Mouse (Mus musculus) left cerebral cortex, adult 11 months (tissue): ENCODE data around the gene Chp1.
"Not testable (repeated sequence)": the region's sequence is repeated elsewhere in the genome, so short reads cannot be mapped to it uniquely, and the experiment has no call there.

Source experiments
- DNase-seq: peaks from one replicate; pipeline ENCODE4 v3.0.0; 2022; ENCODE audit warnings: low spot score

The Chp1 gene

GRCm38 (mm10) chr2:119565284-119565683 is 17.8 kb downstream of the Chp1 start:
- no peak for DNase-seq

DNA sequence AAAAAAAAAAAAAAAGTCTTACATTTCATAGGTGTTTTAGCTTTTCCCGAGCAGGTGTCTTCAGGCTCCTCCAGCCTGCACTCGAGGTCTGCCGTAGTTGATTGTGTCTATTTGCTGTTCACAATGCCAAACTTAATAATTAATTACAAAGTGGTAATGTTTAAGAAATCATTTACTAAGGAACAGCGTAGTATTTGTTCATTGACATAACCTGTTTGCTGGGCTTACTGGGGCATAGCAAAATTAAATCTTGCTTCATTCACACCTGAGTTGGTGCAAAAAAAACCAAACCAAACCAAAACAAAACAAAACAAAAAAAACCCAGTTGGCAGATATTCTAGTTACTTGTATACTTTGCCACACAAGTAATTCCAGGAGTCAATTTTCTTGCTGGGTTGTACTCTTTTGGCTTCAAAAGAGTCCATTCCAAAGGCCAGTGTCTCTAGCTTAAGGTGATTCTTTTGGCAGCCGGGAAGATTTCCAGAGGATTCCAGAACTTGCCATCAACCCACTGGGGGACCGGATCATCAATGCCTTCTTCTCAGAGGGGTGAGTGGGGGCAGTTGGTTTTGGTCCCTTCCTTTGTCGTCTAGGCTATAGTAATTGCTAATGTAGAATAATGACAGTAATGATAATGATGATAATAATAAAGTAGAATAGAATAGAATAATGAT is 18.8 kb downstream of the Chp1 start:
- no peak for DNase-seq

DNA sequence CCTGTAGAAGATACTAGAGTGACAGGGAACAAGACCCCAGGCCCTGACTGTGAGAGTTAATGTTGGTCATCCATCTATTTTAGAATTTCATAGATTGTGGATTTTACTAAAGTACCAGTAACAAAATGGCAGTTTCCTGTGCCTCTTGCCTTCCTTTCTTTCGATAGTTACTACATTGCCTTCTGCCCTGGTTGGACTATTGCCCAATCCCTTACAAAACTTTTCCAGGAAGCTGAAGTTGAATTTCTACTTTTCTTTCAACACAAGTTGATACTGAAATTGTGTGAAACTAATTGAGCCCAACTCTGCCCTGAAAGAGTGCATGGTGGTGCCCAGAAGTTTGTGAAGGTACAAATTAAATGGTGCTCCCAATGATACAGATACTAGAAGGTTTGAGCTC is 25.0 kb downstream of the Chp1 start:
- DNase-seq = no peak

DNA sequence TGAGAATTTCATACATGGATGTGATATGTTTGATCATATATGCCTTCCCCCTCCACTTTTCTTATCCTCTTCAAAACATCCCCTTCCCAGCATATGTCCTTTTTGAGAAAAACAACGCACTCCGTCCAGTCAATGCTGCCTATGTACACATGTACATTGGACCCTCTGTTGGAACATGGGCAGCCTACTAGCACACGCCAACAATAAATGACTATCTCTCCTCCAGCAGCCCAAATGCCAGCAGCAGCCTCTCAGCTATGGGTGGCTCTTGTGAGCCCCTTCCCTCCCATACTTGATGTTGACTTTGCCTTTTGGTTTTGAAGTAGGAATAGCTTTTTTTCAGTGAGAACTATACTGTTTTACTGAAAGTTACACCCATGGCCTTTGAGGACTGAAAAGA is 34.1 kb downstream of the Chp1 start:
- DNase-seq = no peak

GRCm38 (mm10) chr2:119583439-119583838 is 35.9 kb downstream of the Chp1 start:
- DNase-seq = no peak

GRCm38 (mm10) chr2:119584282-119584681 is 36.8 kb downstream of the Chp1 start:
- DNase-seq = no peak

GRCm38 (mm10) chr2:119587383-119587782 is 39.9 kb downstream of the Chp1 start:
- no peak for DNase-seq

GRCm38 (mm10) chr2:119591247-119591646 is 43.8 kb downstream of the Chp1 start:
- no peak for DNase-seq

DNA sequence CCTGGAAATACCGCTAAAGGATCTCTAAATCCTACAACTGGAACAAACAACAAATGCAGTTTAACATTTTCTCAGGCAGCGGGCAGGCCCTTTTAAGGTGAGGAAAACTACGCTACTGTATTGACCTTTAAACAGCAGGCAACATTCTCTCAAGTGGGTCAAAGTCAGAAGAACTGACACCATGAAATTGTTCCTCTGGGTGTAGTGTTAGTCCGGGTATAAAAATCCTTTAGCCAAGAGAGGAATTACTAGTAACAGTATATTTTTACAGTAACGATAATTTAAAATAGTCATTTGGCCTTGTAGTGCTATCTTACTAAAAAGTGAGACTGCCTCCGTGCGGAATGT is 46.2 kb downstream of the Chp1 start:
- DNase-seq = no peak

- DNase-seq = peak; percentile 94
Observed at GRCm38 (mm10) chr2:119594113-119594981, 46.9 kb downstream of the Chp1 start.

GRCm38 (mm10) chr2:119595308-119595707 is 47.8 kb downstream of the Chp1 start:
- no peak for DNase-seq

DNA sequence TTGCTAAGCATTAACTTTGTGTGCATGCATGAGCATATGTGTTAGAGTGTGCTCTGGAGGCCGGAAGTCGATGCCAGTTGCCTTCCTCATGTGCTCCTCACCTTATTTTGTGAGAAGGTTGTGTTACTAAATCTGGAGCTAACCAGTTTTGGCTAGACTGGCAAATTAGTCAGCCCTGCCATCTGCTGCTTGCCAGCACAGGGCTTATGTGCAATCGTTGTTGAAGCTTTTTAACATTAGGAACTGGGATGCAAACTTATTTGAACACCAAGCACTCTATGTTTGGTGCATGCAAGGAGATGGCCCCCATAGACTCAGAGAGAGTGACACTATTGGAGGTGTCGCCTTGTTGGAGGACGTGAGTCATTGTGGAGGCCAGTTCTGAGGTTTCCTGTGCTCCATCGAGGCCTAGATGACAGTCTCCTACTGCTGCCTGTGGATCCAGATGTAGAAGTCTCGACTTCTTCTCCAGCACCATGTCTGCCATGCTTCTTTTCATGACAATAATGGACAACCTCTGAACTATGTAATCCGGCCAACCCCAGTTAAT is 49.4 kb downstream of the Chp1 start:
- no peak for DNase-seq

- DNase-seq = no peak
Observed at GRCm38 (mm10) chr2:119601027-119601426, 53.5 kb downstream of the Chp1 start.

DNA sequence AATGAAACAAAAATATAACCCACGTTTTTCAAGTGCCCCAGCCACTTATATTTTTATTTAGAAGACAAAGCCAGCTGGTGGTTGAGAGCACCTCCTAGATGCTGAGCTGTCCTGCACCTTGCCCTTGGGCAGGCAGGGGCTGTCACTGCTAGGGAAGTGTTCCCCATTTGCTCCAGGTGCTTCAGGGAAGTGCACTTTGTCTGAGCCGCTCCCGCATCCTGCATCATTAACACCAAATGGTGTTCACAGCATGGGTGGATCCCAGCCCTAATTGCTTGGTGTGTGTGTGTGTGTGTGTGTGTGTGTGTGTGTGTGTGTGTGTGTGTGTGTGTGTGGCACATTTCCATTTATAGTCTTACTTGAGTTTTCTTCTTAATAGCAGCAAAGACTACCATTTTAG is 54.1 kb downstream of the Chp1 start:
- DNase-seq = not testable (repeated sequence)

DNA sequence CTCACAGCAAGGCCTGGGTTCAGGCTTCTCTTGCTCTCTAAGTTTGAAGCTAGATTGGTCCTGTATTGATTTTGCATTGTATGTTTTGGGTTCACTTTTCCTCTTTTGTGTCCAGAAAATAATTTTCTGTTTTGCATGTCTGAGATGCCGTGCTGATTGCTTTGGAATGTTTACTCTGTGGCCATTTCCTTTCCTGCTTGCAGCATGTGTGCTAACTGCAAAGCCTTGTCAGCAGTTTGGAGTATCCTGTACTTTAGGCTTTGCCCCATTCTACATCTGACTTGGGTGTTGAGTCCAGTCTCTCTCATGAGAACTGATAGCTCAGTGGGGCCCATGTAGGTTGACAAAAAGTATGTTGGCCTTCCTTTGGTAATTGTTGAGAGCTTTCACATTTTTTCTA is 55.0 kb downstream of the Chp1 start:
- no peak for DNase-seq

DNA sequence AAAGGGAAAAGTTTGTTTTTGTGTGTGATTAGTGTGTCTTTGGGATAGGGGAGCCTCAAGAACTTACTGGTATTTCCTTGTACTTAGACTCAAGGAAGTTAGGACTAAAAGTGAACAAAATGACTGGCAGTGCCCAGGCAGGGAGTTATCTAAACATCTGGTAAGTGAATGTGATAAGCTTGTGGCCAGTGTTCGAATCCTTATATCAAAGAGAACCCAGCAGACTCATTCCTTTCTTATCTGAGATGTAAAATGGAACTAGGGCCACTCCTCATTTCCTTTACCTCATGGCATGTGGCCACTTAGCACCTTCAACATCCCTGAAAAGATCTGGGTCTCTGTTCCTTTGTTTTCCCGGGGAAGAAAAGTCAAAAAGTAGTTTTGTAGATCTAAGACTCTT is 56.4 kb downstream of the Chp1 start:
- no peak for DNase-seq

DNA sequence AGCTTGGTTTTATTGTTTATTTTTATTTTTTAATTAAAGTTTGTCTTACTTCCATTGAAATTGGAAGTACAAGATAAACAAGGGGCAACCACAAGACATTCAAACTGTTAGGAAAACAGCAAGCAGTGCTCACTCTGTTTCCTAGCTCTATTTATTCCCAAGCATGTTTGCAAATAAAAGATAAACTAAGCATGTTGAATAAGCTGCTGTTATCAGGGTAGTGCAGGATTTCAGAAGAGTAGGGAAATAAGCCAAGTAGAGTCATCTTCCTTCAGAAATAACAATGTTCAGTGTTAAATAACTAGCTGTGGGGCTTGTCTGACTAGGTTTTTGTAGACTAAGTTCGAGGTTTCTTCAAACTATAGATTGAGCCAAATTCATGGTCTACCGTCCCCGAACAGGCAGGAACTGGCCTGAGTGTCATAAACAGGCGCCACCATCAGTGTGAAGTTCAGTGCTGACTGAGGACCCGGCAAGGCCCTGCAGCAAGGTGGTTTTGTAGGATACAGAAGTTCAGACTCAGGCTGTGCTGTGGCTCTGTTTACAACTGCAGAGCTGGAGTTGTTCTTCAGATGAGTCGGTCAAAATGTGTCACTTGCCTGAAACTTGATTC is 58.0 kb downstream of the Chp1 start:
- no peak for DNase-seq

- no peak for DNase-seq
Observed at GRCm38 (mm10) chr2:119607023-119607422, 59.5 kb downstream of the Chp1 start.

GRCm38 (mm10) chr2:119617841-119618198 is 70.3 kb downstream of the Chp1 start:
- no peak for DNase-seq

- peak; percentile 93 for DNase-seq
Observed at GRCm38 (mm10) chr2:119618199-119618982, 70.9 kb downstream of the Chp1 start, which contains the start of the genes Nusap1 and Oip5. Nusap1 (plus strand) TSS chr2:119618298. Oip5 (minus strand) TSS chr2:119618469.

GRCm38 (mm10) chr2:119619002-119619401 is 71.5 kb downstream of the Chp1 start:
- not testable (repeated sequence) for DNase-seq

DNA sequence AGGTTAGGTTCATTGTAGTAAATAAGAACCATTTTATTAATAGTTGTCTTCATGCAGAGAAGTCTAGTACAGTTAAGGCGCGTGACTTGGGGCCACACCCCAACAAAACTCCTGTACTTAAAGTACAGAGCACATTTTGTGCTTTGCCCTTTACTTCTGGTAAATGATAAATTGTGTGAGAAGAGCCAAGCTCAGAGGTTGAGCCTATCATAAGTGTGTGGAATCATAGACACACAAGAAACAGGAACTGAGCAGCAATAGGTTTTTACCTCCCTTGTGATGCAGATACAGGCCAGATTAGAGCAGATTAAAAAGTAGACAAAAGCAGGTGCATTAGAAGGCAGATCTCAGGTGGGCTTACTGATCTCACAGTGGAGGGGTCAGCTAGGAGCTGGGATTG is 73.8 kb downstream of the Chp1 start:
- no peak for DNase-seq
